Mouse (Mus musculus): Measurements from ENCODE around the gene Shkbp1.

- no peak for TF ChIP-seq CHD2 (IDR thresholded peaks at IDR 0.05; ENCODE audit: low read depth, low read length)
- TF ChIP-seq ZC3H11A (IDR thresholded peaks at IDR 0.05; ENCODE audit: borderline replicate concordance, low read depth, low read length), result no peak
- TF ChIP-seq ZNF384 (IDR thresholded peaks at IDR 0.05; ENCODE audit: low read depth, low read length), result no peak
Measured at GRCm38 (mm10) chr7:27381560-27381959, 25.7 kb upstream of the Shkbp1 start.

Data from ES-E14 (cell line).